Comparison of ENCODE assay signal across 8 mouse cellular contexts in genomic region chrX:102071517-102071916, GRCm38 (mm10). TPM values are rescaled to one million over a fixed set of nuclear protein-coding genes. Genes with fewer than 3 reads are reported as not detected.
DNase-seq lines count a peak whose midpoint lies in the region; ATAC-seq and TF ChIP-seq lines count a peak whose summit lies in the region.

No protein-coding gene starts in this region.

- H3K4me3 ChIP-seq in heart, embryonic 16.5 days (ENCODE audit: low read length), result peak overlapping the region; percentile 59
- peak overlapping the region; percentile 77 for H3K4me3 ChIP-seq in bone marrow macrophage, adult 2 months (ENCODE audit: insufficient read depth, low read length)
- peak overlapping the region; percentile 51 for H3K4me3 ChIP-seq in hindbrain, embryonic 12.5 days
- peak overlapping the region; percentile 60 for H3K4me3 ChIP-seq in midbrain, embryonic 10.5 days

- peak overlapping the region; percentile 85 for H3K4me2 ChIP-seq in heart, embryonic 16.5 days (ENCODE audit: low read depth, low read length)
- H3K4me2 ChIP-seq in hindbrain, embryonic 12.5 days (replicated peaks), result peak overlapping the region; percentile 62

- no peaks in the 10 kb centered on the region for H3K9me3 ChIP-seq in heart, embryonic 16.5 days (replicated peaks; ENCODE audit: control insufficient read depth, low read length)
- H3K9me3 ChIP-seq in hindbrain, embryonic 12.5 days (replicated peaks), result no peaks in the 10 kb centered on the region
- no peaks in the 10 kb centered on the region; the same call in 1 of the 2 replicates for H3K9me3 ChIP-seq in midbrain, embryonic 10.5 days (replicated peaks)

- no peak for TF ChIP-seq POLR2A in bone marrow macrophage, adult 2 months (IDR thresholded peaks at IDR 0.05; ENCODE audit: borderline replicate concordance, low read depth, low read length)

- H3K27me3 ChIP-seq in heart, embryonic 16.5 days (ENCODE audit: control insufficient read depth, insufficient read depth, low read length), result no peaks in the 10 kb centered on the region; the same call in 1 of the 2 replicates
- H3K27me3 ChIP-seq in hindbrain, embryonic 12.5 days, result peaks cover 17% of the 10 kb centered on the region
- peaks cover 98% of the 10 kb centered on the region for H3K27me3 ChIP-seq in midbrain, embryonic 10.5 days (ENCODE audit: low read depth, poor library complexity, severe bottlenecking)

- H3K9ac ChIP-seq in heart, embryonic 16.5 days (ENCODE audit: low read length), result peak overlapping the region; percentile 18; the same call in 1 of the 2 replicates
- peak overlapping the region; percentile 67; the same call in 1 of the 2 replicates for H3K9ac ChIP-seq in hindbrain, embryonic 12.5 days

- TF ChIP-seq CTCF in bone marrow macrophage, adult 2 months (IDR thresholded peaks at IDR 0.05; ENCODE audit: low read depth, low read length), result no peak

- H3K4me1 ChIP-seq in heart, embryonic 16.5 days (ENCODE audit: control insufficient read depth, insufficient read depth, low read length), result 0 out of 2 replicates have a peak, but pooled peaks cover 4% of the 10 kb centered on the region
- H3K4me1 ChIP-seq in bone marrow macrophage, adult 2 months (ENCODE audit: control insufficient read depth, insufficient read depth, low read length), result peaks cover 28% of the 10 kb centered on the region
- peaks cover 21% of the 10 kb centered on the region; the same call in 1 of the 2 replicates for H3K4me1 ChIP-seq in hindbrain, embryonic 12.5 days
- H3K4me1 ChIP-seq in midbrain, embryonic 10.5 days, result peaks cover 54% of the 10 kb centered on the region

- 20% methylated on average over 2 of the region's 2 CpGs for WGBS in heart, embryonic 16.5 days
- WGBS in hindbrain, embryonic 12.5 days, result 31% methylated on average over 1 of the region's 2 CpGs
- WGBS in midbrain, embryonic 10.5 days, result 16% methylated on average over 2 of the region's 2 CpGs

- ATAC-seq in heart, embryonic 16.5 days (replicated peaks; ENCODE audit: extremely low read depth, insufficient read depth, low FRiP score), result no peak
- peak; percentile 21; the same call in 1 of the 2 replicates for ATAC-seq in hindbrain, embryonic 12.5 days (ENCODE audit: low FRiP score)

- no peaks in the 10 kb centered on the region for H3K36me3 ChIP-seq in heart, embryonic 16.5 days (ENCODE audit: control insufficient read depth, insufficient read depth)
- no peaks in the 10 kb centered on the region for H3K36me3 ChIP-seq in hindbrain, embryonic 12.5 days
- peaks cover 19% of the 10 kb centered on the region for H3K36me3 ChIP-seq in midbrain, embryonic 10.5 days

- H3K27ac ChIP-seq in heart, embryonic 16.5 days (ENCODE audit: low read length), result no peak overlapping the region
- no peak overlapping the region for H3K27ac ChIP-seq in bone marrow macrophage, adult 2 months (ENCODE audit: insufficient read depth, low read depth, low read length)
- peak overlapping the region; percentile 85 for H3K27ac ChIP-seq in hindbrain, embryonic 12.5 days
- H3K27ac ChIP-seq in midbrain, embryonic 10.5 days (replicated peaks), result peak overlapping the region; percentile 86

- DNase-seq in heart, adult 11 months, result no peak
- DNase-seq in midbrain, embryonic 10.5 days (ENCODE audit: low spot score), result no peak
- no peak for DNase-seq in ovary, adult 18-20 months (ENCODE audit: low spot score)
- DNase-seq in layer of hippocampus, adult 8-10 months (ENCODE audit: low spot score in 2 of 2), result no peak
- no peak for DNase-seq in MN1 (ENCODE audit: low spot score)

RNA-seq across cellular contexts. Expression of gene Rtl5, which starts 0.4 kb away (rescaled TPM):
- polyA plus RNA-seq in heart, embryonic 16.5 days (2015; fragmentation: Nextera tagmentation; extraction: Ambion mirVana), result 0.42 and 1.5 TPM in 2 replicates
- 26.5 and 27.0 TPM in 2 replicates for polyA plus RNA-seq in bone marrow macrophage, adult 2 months (2012; ENCODE audit: insufficient read depth, insufficient read length, missing spikeins)
- 4.8 and 5.2 TPM in 2 replicates for polyA plus RNA-seq in hindbrain, embryonic 12.5 days (2016; fragmentation: Nextera tagmentation; extraction: Ambion mirVana)
- polyA plus RNA-seq in midbrain, embryonic 10.5 days (2016; fragmentation: Nextera tagmentation; extraction: Ambion mirVana), result 4.0 and 4.8 TPM in 2 replicates
- 10 to 100 TPM in 3 of 4 experiments, 1 to 10 TPM in 1; 9.6 to 15.4 (median 13.0) TPM for total RNA-seq in layer of hippocampus, adult 8-10 months (2022)

RNA-seq across cellular contexts. Expression of gene Pin4, which starts 47.7 kb away (rescaled TPM):
- 35.2 and 38.2 TPM in 2 replicates for polyA plus RNA-seq in heart, embryonic 16.5 days (2015; fragmentation: Nextera tagmentation; extraction: Ambion mirVana)
- 99.9 and 103 TPM in 2 replicates for polyA plus RNA-seq in bone marrow macrophage, adult 2 months (2012; ENCODE audit: insufficient read depth, insufficient read length, missing spikeins)
- polyA plus RNA-seq in hindbrain, embryonic 12.5 days (2016; fragmentation: Nextera tagmentation; extraction: Ambion mirVana), result 68.9 and 72.1 TPM in 2 replicates
- 67.8 and 70.2 TPM in 2 replicates for polyA plus RNA-seq in midbrain, embryonic 10.5 days (2016; fragmentation: Nextera tagmentation; extraction: Ambion mirVana)
- total RNA-seq in layer of hippocampus, adult 8-10 months (2022), result 10 to 100 TPM in 3 of 4 experiments, 1 to 10 TPM in 1; 9.6 to 32.9 (median 23.5) TPM

Comparison
In these comparisons a context has a peak if more than half of its experiments do, and no peak if none do; other contexts are left out.
1. H3K27ac ChIP-seq: peak in hindbrain, embryonic 12.5 days (single experiment) and midbrain, embryonic 10.5 days (single experiment); none in heart, embryonic 16.5 days (single experiment) and bone marrow macrophage, adult 2 months (single experiment).
2. Peak in every context shown above with its lines, with median percentiles within 50 percentile points of each other: H3K4me3 ChIP-seq.